ENCODE assay signal across 12 mouse cellular contexts in the genomic region with DNA sequence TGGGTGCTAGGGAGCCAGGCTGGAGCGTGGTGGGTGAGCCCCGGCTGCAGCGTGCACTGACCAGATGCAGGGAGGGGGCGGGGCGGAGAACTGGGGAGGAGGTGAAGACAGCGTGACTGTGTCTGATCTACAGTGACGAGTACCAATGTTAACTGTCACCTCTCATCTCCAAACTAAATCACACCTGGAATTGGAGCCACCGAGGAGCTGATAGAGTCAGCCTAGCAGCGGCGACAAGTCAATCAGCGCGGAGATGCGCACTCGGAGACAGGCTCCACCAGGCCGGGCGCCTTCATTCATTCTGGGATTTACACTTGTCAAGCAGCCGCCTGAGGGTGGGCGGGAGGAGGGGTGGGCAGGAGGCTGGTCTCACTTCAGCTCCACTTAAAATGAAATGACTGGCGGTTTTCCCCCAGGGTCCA. TPM values are rescaled to one million over a fixed set of nuclear protein-coding genes. Genes with fewer than 3 reads are reported as not detected.
DNase-seq lines count a peak whose midpoint lies in the region; ATAC-seq and TF ChIP-seq lines count a peak whose summit lies in the region.
"Had no signal": no experiment of that assay in that cellular context is flagged by ENCODE, and none has a peak within 500 bp of the region (broad histone marks: within the 10 kb centered on the region; RNA-seq: fewer than 3 reads in every experiment).

No protein-coding gene starts in this region.

- H3K9me3 ChIP-seq in heart, embryonic 10.5 days, result no peaks in the 10 kb centered on the region
- H3K9me3 ChIP-seq in forebrain, postnatal 0 days (ENCODE audit: low read length), result no peaks in the 10 kb centered on the region
- no peaks in the 10 kb centered on the region for H3K9me3 ChIP-seq in midbrain, embryonic 12.5 days
- H3K9me3 ChIP-seq: limb, embryonic 10.5 days had no signal

- ATAC-seq in forebrain, postnatal 0 days, result 0 out of 2 replicates have a peak, but pooled peaks have one; percentile 12
- peak; percentile 59; the same call in 1 of the 2 replicates for ATAC-seq in midbrain, embryonic 12.5 days (ENCODE audit: low FRiP score, low read depth)

- intact Hi-C loops in heart, postnatal 25 days (cut with DNase I), result no loop called here

- H3K27me3 ChIP-seq in heart, embryonic 10.5 days (ENCODE audit: insufficient read depth, poor library complexity, severe bottlenecking), result peaks cover 71% of the 10 kb centered on the region
- H3K27me3 ChIP-seq in forebrain, postnatal 0 days (ENCODE audit: insufficient read depth, low read length), result peaks cover 37% of the 10 kb centered on the region
- peaks cover 76% of the 10 kb centered on the region for H3K27me3 ChIP-seq in midbrain, embryonic 12.5 days

- no peak for DNase-seq in heart, embryonic 10.5 days (ENCODE audit: low spot score)
- no peak for DNase-seq in heart, postnatal 25 days (ENCODE audit: low spot score)
- peak; percentile 63 for DNase-seq in brain, embryonic 14.5 days (ENCODE audit: low read depth)
- no peak for DNase-seq in forebrain, postnatal 0 days
- no peak for DNase-seq in gastrocnemius, adult 18-20 months (ENCODE audit: low spot score)
- DNase-seq in gastrocnemius, postnatal 10 days, result no peak
- no peak for DNase-seq in T-cell, adult 2 months (ENCODE audit: low spot score)
- DNase-seq: cerebellum, adult 9-11 months; heart, adult 18-20 months; right cerebral cortex, adult 18-20 months had no signal

- no peak overlapping the region for H3K9ac ChIP-seq in forebrain, postnatal 0 days
- H3K9ac ChIP-seq in midbrain, embryonic 12.5 days (replicated peaks), result no peak overlapping the region

- H3K4me3 ChIP-seq in heart, embryonic 10.5 days, result peak overlapping the region; percentile 28; the same call in 1 of the 2 replicates
- peak overlapping the region; percentile 17; the same call in 1 of the 2 replicates for H3K4me3 ChIP-seq in forebrain, postnatal 0 days (ENCODE audit: low read depth, low read length)
- peak overlapping the region; percentile 22; the same call in 1 of the 2 replicates for H3K4me3 ChIP-seq in midbrain, embryonic 12.5 days
- H3K4me3 ChIP-seq: limb, embryonic 10.5 days had no signal

- no peak for TF ChIP-seq CTCF in brain, embryonic 14.5 days (IDR thresholded peaks at IDR 0.05; ENCODE audit: borderline replicate concordance, extremely low read depth, insufficient read depth, insufficient read length)
- no peak for TF ChIP-seq CTCF in forebrain, postnatal 0 days (IDR thresholded peaks at IDR 0.05; ENCODE audit: low read depth)

- H3K27ac ChIP-seq in heart, embryonic 10.5 days, result no peak overlapping the region
- H3K27ac ChIP-seq in forebrain, postnatal 0 days (ENCODE audit: low read depth, low read length), result no peak overlapping the region
- no peak overlapping the region for H3K27ac ChIP-seq in midbrain, embryonic 12.5 days (replicated peaks)
- H3K27ac ChIP-seq: limb, embryonic 10.5 days had no signal

- 2% methylated on average over 19 of the region's 19 CpGs for WGBS in heart, embryonic 10.5 days
- WGBS in forebrain, postnatal 0 days, result under 1% methylated on average over 19 of the region's 19 CpGs
- WGBS in midbrain, embryonic 12.5 days, result 0% methylated on average over 19 of the region's 19 CpGs

- TF ChIP-seq POLR2A in brain, embryonic 14.5 days (IDR thresholded peaks at IDR 0.05; ENCODE audit: borderline replicate concordance, extremely low read depth, insufficient read depth, insufficient read length, poor library complexity, severe bottlenecking), result no peak

- no peaks in the 10 kb centered on the region for H3K36me3 ChIP-seq in heart, embryonic 10.5 days
- no peaks in the 10 kb centered on the region for H3K36me3 ChIP-seq in forebrain, postnatal 0 days (ENCODE audit: insufficient read depth)
- H3K36me3 ChIP-seq in midbrain, embryonic 12.5 days, result no peaks in the 10 kb centered on the region
- H3K36me3 ChIP-seq: limb, embryonic 10.5 days had no signal

- peak overlapping the region; percentile 39 for H3K4me2 ChIP-seq in forebrain, postnatal 0 days (ENCODE audit: low read depth)
- H3K4me2 ChIP-seq in midbrain, embryonic 12.5 days (replicated peaks), result peak overlapping the region; percentile 48

- peaks cover 13% of the 10 kb centered on the region for H3K4me1 ChIP-seq in heart, embryonic 10.5 days
- H3K4me1 ChIP-seq in forebrain, postnatal 0 days (ENCODE audit: insufficient read depth), result 0 out of 2 replicates have a peak, but pooled peaks cover 4% of the 10 kb centered on the region
- peaks cover 28% of the 10 kb centered on the region for H3K4me1 ChIP-seq in midbrain, embryonic 12.5 days

RNA-seq across cellular contexts. Expression of gene Gpatch2l, which starts 30.5 kb away (rescaled TPM):
- polyA plus RNA-seq in heart, embryonic 10.5 days (2016; fragmentation: Nextera tagmentation; extraction: Ambion mirVana), result 15.7 and 17.6 TPM in 2 replicates
- total RNA-seq in heart, postnatal 25 days (2021), result 10 to 100 TPM; 12.6 to 13.8 TPM
- polyA plus RNA-seq in brain, embryonic 14.5 days (2012; rRNA removed), result 24.3 and 26.3 TPM in 2 replicates
- 34.6 and 41.0 TPM in 2 replicates for total RNA-seq in forebrain, postnatal 0 days (2014; rRNA removed)
- 16.4 and 21.5 TPM in 2 replicates for polyA plus RNA-seq in forebrain, postnatal 0 days (2015; fragmentation: Nextera tagmentation; extraction: Ambion mirVana)
- 24.6 and 26.4 TPM in 2 replicates for polyA plus RNA-seq in midbrain, embryonic 12.5 days (2016; fragmentation: Nextera tagmentation; extraction: Ambion mirVana)
- total RNA-seq in gastrocnemius, adult 18-20 months (2021), result 10 to 100 TPM; 12.2 to 12.5 TPM
- total RNA-seq in gastrocnemius, postnatal 10 days (2021), result 10 to 100 TPM; 12.8 to 14.9 TPM
